Mouse (Mus musculus) liver, postnatal 0 days (tissue): ENCODE measurements around the gene Nisch. TPM values are rescaled to one million over a fixed set of nuclear protein-coding genes. Genes with fewer than 3 reads are reported as not detected.

ENCODE experiments used
- ATAC-seq: fragments of 200-750 bp; cut with Nextera tagmentation; 2 replicates; pipeline ENCODE4 v1.8.0; 2017; ENCODE audit warnings: mild to moderate bottlenecking, moderate library complexity
- DNase-seq: peaks from one replicate; pipeline ENCODE4 v3.0.0-alpha.2; 2016
- H3K27ac ChIP-seq: fragments of 300-500 bp; sonication (generic); 2 replicates; pipeline ENCODE4 v1.5.1; 2014; ENCODE audit warnings: antibody characterized with exemption, moderate library complexity, mild to moderate bottlenecking, low read depth
- H3K27me3 ChIP-seq: fragments of 300-500 bp; sonication (generic); 2 replicates; pipeline ENCODE4 v1.6.1; 2014; ENCODE audit warnings: low read length, control low read depth, mixed read lengths; ENCODE audit not compliant: insufficient read depth
- H3K36me3 ChIP-seq: fragments of 300-500 bp; sonication (generic); replicated peaks from 2 replicates; pipeline ENCODE4 v1.6.1; 2014; ENCODE audit warnings: mild to moderate bottlenecking, control low read depth, low read length, moderate library complexity, mixed read lengths; ENCODE audit not compliant: insufficient read depth
- H3K4me1 ChIP-seq: fragments of 300-500 bp; sonication (generic); 2 replicates; pipeline ENCODE4 v1.6.1; 2014; ENCODE audit warnings: antibody characterized with exemption, mild to moderate bottlenecking, control low read depth; ENCODE audit not compliant: insufficient read depth
- H3K4me2 ChIP-seq: fragments of 300-500 bp; sonication (generic); 2 replicates; pipeline ENCODE4 v1.6.1; 2014; ENCODE audit warnings: low read depth, mild to moderate bottlenecking, low read length, moderate library complexity, mixed read lengths
- H3K4me3 ChIP-seq: fragments of 300-500 bp; sonication (generic); 2 replicates; pipeline ENCODE4 v1.5.1; 2014; ENCODE audit warnings: low read depth, low read length
- H3K9ac ChIP-seq: fragments of 300-500 bp; sonication (generic); replicated peaks from 2 replicates; pipeline ENCODE4 v1.6.1; 2014; ENCODE audit warnings: mild to moderate bottlenecking, moderate library complexity
- H3K9me3 ChIP-seq: fragments of 300-500 bp; sonication (generic); 2 replicates; pipeline ENCODE4 v1.6.1; 2016; ENCODE audit warnings: mild to moderate bottlenecking, control low read depth, low read length, mixed read lengths
- CTCF ChIP-seq: sonication (generic); IDR thresholded peaks from 2 replicates; pipeline ENCODE4 v1.5.1; 2016; ENCODE audit warnings: antibody characterized with exemption, low read depth
- EP300 ChIP-seq: IDR thresholded peaks from 2 replicates; pipeline ENCODE4 v1.6.1; 2016; ENCODE audit warnings: antibody characterized with exemption, low read depth, mild to moderate bottlenecking
- WGBS: fragments of 180-500 bp; shearing (Covaris S2); extraction: QIAGEN DNeasy Blood & Tissue Kit; methylation state at CpG from one replicate; pipeline ENCODE4 v1.1.7; 2014; ENCODE audit not compliant: insufficient replicate concordance; 5-methylcytosine and 5-hydroxymethylcytosine counted together
- polyA plus RNA-seq: library from polyadenylated mRNA; unstranded; fragments of >200 nt; fragmentation: Nextera tagmentation; extraction: Ambion mirVana; gene quantifications from 2 replicates; pipeline ENCODE4 v1.2.1, GENCODE M21; 2015

Nisch gene
- polyA plus RNA-seq, 1 experiment from 2014 or later: 65.0 TPM

DNA sequence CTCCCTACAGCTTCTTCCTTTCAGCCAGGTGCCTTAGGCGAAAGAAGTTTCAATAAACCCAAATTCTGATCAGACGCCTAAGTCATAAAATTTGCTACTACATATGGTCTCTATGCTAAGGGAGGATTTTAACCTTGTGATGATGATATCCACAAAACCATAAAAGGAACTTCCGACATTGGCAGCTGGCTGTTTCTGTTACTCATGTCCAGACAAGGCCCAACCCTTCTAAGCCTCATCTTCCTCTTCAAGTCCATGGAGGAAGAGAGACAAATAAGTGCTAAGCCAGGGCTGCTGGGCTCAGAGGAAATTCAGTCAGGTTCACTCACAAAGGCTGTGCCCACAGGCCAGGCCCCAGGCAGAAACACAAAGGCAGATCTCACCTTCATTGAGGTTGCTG lies 27.4 kb downstream of the Nisch start:
- Histone ChIP-seq H3K27ac (peak overlapping the region; percentile 64), H3K36me3 (peaks cover 88% of the 10 kb centered on the region), H3K9ac (no peak overlapping the region), H3K4me1 (peaks cover 37% of the 10 kb centered on the region), H3K9me3 (no peaks in the 10 kb centered on the region), H3K27me3 (no peaks in the 10 kb centered on the region), H3K4me3 (no peak overlapping the region), H3K4me2 (no peak overlapping the region)
- DNase-seq (no peak), ATAC-seq (no peak)
- TF ChIP-seq CTCF (no peak), EP300 (no peak)
- 80% methylated on average over 3 of the region's 3 CpGs for WGBS

DNA sequence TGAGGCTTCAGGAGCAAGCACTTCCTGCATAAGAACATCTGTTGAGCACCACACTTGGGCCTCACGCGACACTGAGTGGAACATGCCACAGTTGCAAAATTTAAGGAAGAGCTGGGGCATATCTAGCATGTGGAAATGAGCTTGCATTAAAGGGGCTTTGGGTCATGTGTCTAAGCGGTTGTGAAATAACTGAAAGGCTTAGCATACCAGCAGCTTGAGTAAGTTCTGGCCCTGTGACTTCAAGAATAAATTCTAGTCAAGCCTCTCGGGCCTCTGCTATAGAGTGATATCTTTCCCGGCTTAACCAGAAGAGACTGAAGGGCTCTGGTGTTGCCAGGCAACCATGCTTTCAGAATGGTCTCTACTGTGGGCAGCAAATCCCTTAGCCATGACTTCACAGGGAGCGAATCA lies 28.0 kb downstream of the Nisch start:
- Histone ChIP-seq H3K36me3 (peaks cover 94% of the 10 kb centered on the region), H3K27me3 (no peaks in the 10 kb centered on the region), H3K27ac (peak overlapping the region; percentile 64), H3K9ac (no peak overlapping the region), H3K4me3 (no peak overlapping the region), H3K9me3 (no peaks in the 10 kb centered on the region), H3K4me2 (no peak overlapping the region), H3K4me1 (peaks cover 40% of the 10 kb centered on the region)
- DNase-seq: no peak
- WGBS: 62% methylated on average over 6 of the region's 6 CpGs
- peak; percentile 46 for ATAC-seq
- TF ChIP-seq EP300 (peak; percentile 60; the same call in 1 of the 2 replicates), CTCF (no peak)

DNA sequence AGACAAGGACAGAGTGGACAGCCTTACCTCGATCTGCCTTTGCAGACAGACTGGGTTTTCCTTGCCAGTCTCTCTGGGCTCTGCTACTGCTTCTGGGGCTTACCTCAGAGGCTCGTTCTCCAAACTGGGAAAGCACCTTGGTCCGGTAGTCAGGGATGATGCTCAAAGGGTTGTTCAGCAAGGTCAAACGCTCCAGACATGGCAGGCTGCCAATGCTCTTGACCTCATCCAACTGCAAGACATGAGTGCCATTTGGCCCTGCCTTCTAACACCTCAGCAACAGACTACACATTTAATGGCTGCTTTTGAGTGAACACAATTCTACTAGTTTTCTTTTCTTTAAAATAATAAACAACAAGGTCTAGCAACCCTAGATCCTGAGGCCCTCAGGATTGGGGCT lies 30.1 kb downstream of the Nisch start:
- no peak overlapping the region for H3K4me2 ChIP-seq
- no peaks in the 10 kb centered on the region for H3K9me3 ChIP-seq
- no peak overlapping the region for H3K27ac ChIP-seq
- TF ChIP-seq CTCF: no peak
- TF ChIP-seq EP300: no peak
- ATAC-seq (no peak), DNase-seq (peak; percentile 57)
- H3K4me1 ChIP-seq: peaks cover 29% of the 10 kb centered on the region
- no peaks in the 10 kb centered on the region for H3K27me3 ChIP-seq
- 72% methylated on average over 4 of the region's 4 CpGs for WGBS
- no peak overlapping the region for H3K4me3 ChIP-seq
- H3K36me3 ChIP-seq: peaks cover 84% of the 10 kb centered on the region
- no peak overlapping the region for H3K9ac ChIP-seq

DNA sequence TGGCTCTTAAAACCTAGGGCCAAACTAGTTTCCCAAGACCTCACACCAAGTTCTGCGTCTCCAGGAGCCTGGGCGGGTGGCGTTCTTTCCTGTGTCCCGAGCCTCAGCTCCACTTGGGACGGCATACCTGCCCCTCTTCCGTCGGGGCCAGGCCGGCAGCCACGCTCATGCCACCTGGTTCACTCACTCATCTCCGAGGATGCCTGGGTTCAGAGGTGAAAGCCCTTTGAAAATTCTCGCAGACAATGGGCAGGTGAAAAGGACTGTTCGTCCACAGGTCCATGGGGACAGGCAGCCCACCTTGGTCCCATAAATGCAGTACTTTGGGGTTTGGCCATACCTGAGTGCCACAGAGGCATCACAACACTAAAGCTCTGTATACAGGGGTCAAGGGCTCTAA lies 32.6 kb downstream of the Nisch start:
- 81% methylated on average over 12 of the region's 12 CpGs for WGBS
- H3K4me1 ChIP-seq: peaks cover 38% of the 10 kb centered on the region
- no peaks in the 10 kb centered on the region for H3K9me3 ChIP-seq
- TF ChIP-seq CTCF: no peak
- TF ChIP-seq EP300: no peak
- H3K36me3 ChIP-seq: peaks cover 81% of the 10 kb centered on the region
- no peak for DNase-seq
- H3K27me3 ChIP-seq: no peaks in the 10 kb centered on the region
- no peak for ATAC-seq
- H3K9ac ChIP-seq: no peak overlapping the region
- H3K27ac ChIP-seq: peak overlapping the region; percentile 81
- H3K4me3 ChIP-seq: no peak overlapping the region
- H3K4me2 ChIP-seq: no peak overlapping the region

DNA sequence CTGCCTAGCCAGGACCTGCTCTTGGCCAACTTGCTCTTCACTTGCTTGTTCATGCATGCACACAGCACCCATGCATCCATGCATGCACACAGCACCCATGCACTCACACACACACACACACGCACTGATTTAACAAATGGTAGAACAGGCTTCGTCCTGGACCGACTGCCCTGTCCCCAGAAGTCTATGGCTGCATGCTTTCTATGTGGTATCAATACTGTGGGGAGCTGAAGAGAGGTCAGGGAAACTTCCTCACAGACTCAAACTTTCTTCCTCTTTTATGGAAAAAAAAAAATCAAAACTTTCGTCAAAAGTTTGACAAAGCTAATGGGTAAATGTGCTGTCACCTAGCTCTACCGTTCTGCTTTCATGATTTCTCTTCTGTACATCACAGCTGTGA lies 33.2 kb downstream of the Nisch start:
- DNase-seq (no peak), ATAC-seq (peak; percentile 3; the same call in 1 of the 2 replicates)
- Histone ChIP-seq H3K27ac (peak overlapping the region; percentile 81), H3K9me3 (no peaks in the 10 kb centered on the region), H3K4me1 (peaks cover 36% of the 10 kb centered on the region), H3K4me2 (peak overlapping the region; percentile 61), H3K9ac (no peak overlapping the region), H3K27me3 (no peaks in the 10 kb centered on the region), H3K36me3 (peaks cover 79% of the 10 kb centered on the region), H3K4me3 (no peak overlapping the region)
- TF ChIP-seq CTCF (no peak), EP300 (no peak)
- 52% methylated on average over 5 of the region's 5 CpGs for WGBS

DNA sequence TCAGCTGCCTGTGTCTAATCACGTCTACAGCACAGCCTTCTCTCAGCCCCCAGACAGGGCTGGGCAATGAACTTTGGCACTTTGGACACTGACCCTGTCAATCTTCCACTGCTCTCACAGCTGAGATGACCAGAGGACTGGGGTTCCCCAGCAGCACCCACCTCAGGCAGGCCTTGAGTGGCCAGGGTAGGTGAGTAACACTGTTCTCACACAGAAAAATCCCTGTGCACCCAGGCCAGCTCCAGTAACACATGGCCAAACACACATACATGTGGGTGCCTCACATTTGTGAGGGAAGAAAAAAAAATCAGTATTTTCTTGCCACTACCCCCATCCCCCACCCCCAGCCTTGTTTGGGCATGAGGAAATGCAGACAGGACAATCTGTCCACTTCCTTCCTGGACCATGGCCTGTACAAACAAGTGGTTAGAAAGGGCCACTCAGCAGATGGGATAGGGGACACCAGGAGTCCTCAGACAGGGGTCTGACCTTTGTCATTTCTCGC lies 33.9 kb downstream of the Nisch start:
- peaks cover 75% of the 10 kb centered on the region for H3K36me3 ChIP-seq
- peak overlapping the region; percentile 61 for H3K4me2 ChIP-seq
- H3K4me1 ChIP-seq: peaks cover 34% of the 10 kb centered on the region
- DNase-seq (peak; percentile 69), ATAC-seq (peak; percentile 80)
- peak overlapping the region; percentile 36 for H3K4me3 ChIP-seq
- WGBS: 48% methylated on average over 2 of the region's 2 CpGs
- H3K27ac ChIP-seq: peak overlapping the region; percentile 81
- no peaks in the 10 kb centered on the region for H3K9me3 ChIP-seq
- H3K27me3 ChIP-seq: no peaks in the 10 kb centered on the region
- TF ChIP-seq EP300 (peak; percentile 78; the same call in 1 of the 2 replicates), CTCF (no peak)
- H3K9ac ChIP-seq: peak overlapping the region; percentile 53; the same call in 1 of the 2 replicates
